Mouse (Mus musculus): ENCODE data around the gene Pcdh9.

DNA sequence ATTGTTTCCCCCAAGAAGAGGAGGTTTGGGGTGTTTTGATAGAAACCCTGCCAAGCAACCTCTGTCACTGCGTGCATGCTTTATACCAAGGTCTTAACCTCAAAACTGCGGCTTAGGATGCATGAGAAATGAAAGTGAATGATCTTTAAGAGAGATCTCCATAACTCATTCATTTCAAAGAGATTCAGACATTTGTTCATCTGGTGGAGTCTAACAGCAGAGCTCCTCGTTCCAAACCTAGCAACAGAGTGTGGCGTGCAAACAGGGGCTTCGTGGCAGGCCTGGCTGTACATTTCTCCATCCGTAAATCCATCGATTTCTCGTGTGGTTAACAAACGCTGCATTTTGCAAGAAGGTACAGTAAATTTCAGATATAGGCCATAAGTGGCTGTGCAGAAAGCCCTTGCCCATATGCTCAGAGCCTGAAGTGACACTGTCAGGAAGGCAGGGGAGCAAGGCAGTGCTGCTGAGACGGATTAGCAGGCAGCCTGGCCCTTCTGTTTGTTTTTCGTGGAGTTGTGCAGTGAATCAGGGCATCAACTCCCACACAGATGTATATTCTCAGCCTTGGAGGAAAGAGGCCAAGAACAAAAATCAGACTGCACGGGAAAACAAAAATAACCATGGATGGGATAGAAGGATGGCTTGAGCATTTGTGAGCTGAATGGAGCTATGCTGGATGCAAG lies 177.1 kb downstream of the Pcdh9 start:
- TF ChIP-seq CTCF (IDR thresholded peaks at IDR 0.05; ENCODE audit: borderline replicate concordance, control insufficient read depth, extremely low read depth, insufficient read depth, low read length, poor library complexity), result no peak
- TF ChIP-seq POLR2A (IDR thresholded peaks at IDR 0.05; ENCODE audit: control insufficient read depth, extremely low read depth, insufficient read depth, low read length, poor library complexity), result no peak

Measured in thymus, adult 2 months (tissue).